Mouse (Mus musculus) lung, postnatal 10 days (tissue): ENCODE measurements around the gene Magi2.
"Not testable (repeated sequence)": the region's sequence is repeated elsewhere in the genome, so short reads cannot be mapped to it uniquely, and the experiment has no call there.

Source experiments
- DNase-seq: peaks from one replicate; pipeline ENCODE4 v3.0.0; 2021

Gene Magi2

DNA sequence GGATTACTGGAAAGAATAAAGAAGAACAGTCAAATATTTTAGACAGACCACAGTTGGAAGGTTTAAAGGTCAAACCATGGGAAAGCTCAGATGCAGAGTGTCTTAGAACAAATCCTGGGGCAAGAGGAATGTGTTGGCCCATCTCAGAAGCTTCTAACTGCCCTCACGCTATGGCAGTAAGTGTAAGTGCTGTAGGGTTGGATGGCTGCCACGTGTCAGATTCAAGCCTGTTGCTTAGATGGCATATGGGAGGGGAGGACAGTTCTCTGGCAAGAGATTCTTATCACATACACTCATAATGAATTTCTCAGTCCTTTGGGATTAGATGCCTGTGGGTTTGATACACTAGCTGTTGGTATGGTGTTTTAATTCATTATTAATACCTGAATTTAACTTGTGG lies 238.5 kb downstream of the Magi2 start:
- DNase-seq, result no peak

DNA sequence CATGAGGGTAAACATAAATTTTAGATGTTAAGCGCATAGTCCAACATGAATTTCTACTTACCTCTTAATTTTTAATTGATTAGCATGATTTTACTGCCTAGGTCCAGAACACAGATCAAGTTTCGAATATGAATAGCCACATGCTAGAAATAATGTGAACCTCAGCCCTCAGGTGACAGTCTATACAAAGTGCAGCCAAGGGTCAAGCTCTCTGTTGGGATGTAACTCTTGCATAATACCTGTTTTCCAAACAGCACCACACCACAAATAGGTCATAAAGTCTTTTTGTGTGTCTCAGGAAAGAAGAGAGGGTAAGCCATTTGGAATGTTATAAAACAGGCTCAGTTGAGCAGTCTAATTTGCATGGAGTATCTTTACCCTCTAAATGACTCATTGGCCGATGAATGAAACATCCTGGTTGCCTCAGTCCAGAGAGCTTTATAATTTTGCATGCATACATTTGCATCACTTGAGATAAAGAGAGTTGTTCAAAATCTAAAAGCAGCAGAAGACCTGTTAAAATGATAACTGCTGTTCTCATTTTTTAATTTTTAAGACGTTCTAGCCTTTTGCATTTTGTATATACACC lies 246.1 kb downstream of the Magi2 start:
- DNase-seq, result no peak

DNA sequence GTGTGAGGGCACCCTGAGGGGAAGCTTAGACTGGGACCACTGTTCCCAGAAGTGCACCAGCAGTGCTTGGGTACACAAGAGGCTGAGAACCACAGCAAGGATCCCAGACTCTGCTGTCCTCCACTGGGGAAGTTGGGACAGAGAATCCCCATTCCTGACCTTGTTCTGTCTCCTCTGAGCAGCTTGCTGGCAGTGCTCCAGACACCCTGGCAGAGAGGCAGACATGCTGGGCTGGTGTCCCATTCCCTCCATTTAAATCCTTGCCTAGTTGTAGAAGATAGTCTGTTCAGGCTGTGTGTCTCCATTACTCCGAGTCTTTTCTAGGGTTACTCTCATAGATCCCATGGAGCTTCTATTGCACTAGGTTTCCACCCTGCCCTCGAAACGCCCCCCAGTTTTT lies 256.1 kb downstream of the Magi2 start:
- peak; percentile 32 for DNase-seq

DNA sequence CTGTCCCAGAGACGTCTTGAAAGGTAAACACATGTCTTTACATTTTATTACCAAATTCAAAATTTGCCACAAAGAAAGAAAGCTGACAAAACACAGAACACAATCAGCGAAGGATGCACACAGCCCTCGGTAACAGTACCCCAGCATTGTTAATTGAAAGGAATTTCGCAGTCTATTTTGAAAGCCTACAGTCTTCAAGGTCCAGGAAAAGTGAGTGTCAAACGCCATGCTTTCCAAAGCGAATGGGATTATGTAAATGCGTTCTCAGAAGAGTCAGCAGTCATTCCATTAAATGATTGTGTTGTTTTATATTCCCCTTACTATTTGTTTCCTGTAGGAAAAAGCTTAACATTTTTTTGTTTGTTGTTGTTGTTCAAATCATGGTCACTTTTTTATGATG lies 261.1 kb downstream of the Magi2 start:
- no peak for DNase-seq

DNA sequence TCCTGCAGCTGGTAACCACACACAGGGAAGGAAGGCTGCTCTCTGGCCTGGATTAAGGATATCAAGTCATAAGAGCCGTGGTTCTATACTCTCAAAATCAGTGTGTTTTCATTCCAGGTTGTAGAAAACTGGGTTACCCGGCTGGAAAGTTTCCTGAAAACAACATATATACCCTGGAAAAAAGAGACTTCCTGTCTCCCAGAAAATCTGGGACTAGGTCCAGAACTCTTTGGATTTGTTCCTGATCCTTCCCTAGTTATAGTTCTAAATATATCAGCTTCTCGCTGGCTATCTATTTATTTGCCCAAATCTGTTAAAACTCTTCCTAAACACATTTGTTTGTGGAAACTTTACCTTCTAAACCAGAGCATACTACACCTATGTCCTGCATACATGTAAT lies 274.2 kb downstream of the Magi2 start:
- no peak for DNase-seq

DNA sequence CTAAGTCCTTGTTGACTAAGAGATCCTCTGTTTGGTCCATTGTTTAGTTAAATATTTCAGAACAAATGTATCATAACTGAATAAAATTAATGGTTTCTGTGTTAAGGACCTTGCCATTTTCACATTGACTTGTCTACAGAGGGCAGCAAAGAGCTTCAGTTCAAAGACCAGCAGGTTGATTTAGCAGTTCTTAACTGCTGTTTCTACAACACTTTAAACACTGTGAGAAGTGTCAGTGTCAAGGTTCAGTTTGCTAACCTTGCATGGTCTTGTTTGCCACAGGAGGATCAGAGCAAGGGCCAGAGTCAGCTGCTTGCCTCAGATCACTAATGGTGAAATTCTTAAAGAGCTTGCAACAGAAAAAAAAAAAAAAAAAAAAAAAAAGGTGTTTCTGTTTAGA lies 295.3 kb downstream of the Magi2 start:
- peak; percentile 18 for DNase-seq

DNA sequence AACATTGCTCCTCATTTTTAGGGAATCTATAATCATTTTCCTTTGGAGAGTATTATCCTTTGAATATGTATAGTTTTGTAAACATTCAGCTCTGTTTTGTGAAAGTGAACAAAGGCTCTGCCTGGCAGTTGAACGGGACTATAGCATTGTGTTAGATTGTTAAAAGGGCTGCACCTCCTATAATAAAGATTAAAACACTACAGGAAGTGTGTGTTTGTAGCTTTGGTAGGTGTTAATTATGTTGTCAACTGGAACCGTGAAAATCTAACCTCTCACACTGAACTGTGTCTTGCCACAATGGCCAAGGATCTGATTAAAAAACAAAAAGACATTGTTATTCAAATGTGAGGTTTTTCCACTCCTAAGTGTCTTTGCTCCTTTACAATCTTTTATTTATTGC lies 312.5 kb downstream of the Magi2 start:
- DNase-seq, result no peak

DNA sequence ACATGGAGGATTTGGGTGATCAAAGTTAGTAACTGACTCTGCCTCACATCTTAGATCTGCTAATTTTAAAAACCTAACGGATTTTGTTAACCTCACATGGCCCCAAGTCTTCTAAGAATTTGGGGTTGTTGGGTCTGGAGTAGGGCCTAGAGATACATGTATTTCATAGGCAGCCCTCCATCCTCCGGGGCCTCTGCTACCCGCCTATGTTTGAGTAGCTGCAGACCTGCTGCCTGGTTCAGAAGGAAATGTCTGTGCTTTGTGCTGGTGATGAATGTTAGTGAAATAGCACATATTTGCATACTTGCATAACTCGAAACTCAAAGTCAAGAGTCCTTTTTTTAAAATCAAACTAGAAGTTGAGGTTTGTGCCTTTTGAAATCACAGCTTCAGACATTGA lies 319.6 kb downstream of the Magi2 start:
- DNase-seq, result no peak

DNA sequence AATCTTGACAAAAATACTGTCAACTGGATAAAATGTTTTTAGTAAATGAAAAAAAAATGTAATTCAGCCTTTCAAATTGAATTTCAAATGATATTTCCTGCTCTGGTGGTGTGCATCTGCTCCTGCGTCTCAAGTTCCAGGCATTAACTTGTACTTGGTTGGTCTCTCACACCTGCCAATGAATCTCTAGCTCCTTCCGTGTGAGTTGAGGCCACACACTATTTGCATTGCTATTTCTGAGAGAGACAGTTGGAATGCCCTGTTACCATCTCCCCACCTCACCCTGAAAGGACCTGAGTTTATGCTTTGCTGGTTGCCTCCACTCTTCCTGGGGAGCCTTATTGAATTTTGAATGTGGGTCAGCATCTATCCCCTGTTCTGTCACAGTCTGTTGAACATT lies 320.1 kb downstream of the Magi2 start:
- no peak for DNase-seq

DNA sequence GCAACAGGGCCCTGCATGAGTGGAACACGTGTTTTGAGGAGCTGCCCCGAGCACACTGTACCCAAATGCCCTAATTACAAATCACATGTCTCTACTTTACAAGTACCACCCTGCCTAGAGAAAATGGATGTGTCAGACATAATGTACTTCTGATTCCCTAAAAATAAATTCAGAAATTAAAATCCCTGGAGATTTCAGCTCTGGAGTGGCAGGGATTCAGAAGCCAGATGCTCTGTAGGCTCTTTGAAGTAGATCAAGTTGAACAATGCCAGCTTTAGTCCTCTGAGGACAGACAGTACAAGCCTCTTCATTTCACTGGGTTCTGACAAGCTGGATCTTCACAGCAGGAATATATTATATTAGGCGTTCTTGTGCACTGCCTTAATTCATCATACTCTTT lies 326.7 kb downstream of the Magi2 start:
- DNase-seq, result no peak

DNA sequence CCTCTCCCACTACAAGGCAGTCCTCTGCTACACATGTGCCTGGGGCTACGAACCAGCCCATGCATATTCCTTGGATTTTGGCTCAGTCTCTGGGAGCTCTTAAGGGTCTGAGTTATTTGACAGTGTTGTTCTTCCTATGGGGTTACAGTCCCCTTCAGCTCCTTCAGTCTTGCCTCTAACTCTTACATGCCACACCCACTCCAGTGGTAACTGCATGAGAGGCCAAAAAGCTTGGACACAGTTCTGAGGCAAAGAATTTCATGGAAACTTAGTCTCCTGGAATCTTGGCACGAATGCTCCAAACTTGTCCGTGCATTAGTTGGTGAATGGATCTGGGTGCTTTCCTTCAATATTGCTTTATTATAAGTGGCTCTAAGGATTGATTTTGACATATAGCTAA lies 338.8 kb downstream of the Magi2 start:
- no peak for DNase-seq

DNA sequence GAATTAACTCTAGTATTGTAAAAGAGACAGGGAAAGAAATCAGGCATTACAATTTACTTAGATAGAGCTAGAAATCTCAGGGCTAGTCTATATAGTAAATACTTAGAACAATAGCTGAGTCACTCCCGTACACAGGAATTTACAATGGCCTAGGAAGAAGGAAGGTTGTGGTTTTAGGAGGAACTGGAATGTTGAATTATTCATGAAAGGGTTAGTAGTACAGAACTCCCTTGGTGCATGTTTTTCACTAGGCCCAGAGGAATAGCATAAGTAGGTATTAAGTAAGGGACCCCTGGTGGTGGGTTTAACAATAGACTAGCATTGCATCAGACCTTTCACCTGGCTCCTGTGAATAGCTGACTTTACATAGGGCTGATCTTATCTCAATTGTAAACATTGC lies 339.3 kb downstream of the Magi2 start:
- not testable (repeated sequence) for DNase-seq

DNA sequence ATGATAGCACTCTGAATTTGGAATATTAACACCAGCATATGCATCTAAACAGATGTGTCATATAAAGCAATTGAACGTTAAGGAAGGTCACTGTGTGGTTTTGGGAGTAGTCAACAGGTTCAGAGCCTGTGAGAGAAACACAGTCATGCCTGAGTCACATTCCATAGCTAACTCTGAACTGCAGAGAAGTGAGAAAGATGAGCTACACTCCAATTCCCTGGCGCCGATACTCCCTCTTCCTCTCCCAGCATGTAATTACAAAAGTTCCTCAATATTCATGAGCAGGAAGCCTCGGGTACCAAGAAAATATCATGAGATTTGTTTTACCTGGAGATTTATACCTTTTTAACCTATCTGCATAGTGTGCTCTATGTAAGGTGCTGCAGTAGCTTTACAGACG lies 380.9 kb downstream of the Magi2 start:
- DNase-seq, result no peak

DNA sequence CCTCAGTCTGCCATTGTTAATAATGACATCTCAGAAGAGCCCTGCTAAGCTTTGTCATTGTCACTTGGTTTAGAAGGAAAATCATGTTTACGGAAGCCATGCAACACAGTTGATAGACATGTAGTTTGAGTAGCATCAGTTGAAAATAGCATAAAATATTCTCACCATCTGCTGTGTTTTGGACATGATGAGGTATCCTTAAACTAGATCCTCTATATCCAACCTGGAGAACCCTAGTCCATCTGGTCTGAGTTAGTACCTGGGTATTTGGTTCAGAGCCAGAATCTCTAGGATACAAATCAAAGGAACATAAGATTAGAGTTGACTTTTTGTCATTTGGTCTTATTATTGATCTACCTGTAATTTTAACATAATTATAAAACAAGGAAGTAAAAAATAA lies 385.0 kb downstream of the Magi2 start:
- no peak for DNase-seq

DNA sequence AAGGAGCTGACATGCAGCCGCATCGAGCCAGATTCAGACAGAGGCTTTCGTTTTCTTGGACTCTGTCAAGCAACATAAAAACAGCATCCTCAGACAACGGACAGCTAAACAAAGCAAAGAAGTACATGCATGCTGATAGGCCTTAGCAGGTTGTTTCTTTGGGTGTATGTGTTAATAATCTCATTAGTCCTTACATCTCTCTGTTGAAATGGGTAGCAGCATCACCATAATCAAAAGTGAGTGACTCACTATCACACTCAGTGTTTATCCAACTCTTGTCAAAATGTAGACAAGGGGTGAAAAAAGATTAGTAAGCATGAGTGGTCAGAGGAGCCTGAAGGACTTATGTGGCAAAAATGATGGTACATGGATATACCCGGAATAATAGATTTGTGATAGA lies 394.8 kb downstream of the Magi2 start:
- DNase-seq, result no peak

DNA sequence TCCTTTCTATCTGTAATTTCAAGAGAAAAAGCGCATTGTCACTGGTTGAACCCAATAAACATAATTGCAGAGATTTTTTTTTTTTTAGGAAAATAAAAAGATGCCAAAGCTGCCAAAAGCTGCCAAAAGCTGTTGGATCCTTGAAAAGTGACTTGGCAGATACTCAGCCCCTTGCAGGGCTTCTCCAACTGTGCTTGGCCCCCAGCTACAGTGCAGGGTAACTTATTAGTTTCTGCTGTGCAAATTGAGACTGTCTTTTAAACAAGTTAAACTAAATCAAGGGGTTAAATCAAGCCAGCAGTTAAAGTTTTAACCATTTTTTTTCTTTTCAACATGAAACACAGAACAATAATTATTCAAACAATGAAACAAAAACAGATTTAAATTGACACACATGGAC lies 407.1 kb downstream of the Magi2 start:
- no peak for DNase-seq

DNA sequence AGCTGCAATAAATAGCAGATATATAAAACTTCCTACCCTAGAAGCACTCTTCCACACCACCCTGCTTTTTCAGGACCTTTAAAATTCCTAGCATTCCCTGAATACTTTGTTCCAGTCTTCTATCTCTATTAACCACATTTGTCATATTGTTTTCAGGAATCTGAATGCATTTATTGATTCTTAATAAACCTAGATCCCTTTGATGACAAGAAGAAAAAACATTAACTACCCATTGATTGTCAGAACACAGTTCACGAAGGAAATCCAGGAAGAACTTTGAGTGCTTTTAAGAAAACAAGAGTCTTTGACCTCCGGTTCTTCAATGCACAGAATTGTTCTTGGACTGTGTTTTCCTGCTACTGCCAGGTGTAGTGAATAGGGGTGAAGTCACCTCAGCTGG lies 411.0 kb downstream of the Magi2 start:
- no peak for DNase-seq

DNA sequence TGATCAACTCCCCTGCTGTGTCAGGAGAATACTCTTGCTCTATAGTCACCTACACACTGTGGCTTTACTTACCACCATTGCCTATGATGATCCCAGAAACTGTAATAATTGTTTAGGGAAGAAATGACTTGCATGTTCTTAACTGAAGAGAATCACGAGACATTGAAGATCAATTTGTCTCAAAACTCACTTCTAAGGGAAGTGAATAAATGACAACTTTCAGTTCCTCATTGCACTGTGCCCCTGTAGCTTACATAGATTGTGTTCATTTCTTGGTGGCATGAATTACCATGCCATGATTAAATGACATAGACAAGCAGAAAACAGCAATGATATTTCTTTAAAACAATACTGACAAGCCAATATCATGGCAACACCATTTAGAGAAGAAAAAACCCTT lies 429.1 kb downstream of the Magi2 start:
- DNase-seq, result no peak

DNA sequence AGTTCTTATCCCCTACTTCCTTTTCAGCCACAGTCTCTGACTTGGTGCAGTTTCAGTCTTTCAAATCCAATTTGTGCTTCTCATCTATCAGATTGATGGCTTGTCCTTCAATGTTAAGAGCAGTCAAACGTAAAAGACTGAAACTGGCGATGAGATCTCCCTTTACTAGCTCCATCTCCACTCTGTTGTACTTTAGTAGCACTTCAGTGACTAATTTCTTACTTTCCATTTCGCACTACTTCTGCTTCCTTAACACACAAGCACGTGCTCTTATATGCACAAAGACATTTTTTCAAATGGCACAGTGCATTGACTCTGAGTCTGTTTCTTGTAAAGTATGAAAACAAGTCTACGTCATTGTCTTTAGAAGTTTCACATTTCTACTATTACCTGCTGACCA lies 439.6 kb downstream of the Magi2 start:
- no peak for DNase-seq

DNA sequence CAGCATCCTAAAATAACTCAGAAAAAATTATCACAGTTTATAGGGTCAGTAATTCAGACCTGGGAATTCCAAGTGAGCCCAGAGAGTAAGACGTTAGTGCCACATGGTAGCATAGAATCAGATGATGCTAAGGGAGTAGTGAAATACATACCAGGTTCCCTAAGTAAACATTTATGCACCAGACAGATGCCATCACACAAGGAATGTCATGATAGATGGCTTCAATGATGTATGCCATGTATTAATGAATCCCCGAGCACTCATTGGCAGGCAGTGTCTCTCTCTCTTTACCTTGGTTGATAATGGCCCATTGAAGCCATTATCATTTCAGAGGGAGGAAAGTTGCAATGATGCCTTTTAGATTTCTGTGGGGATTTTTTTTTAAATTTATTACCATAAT lies 490.5 kb downstream of the Magi2 start:
- no peak for DNase-seq

DNA sequence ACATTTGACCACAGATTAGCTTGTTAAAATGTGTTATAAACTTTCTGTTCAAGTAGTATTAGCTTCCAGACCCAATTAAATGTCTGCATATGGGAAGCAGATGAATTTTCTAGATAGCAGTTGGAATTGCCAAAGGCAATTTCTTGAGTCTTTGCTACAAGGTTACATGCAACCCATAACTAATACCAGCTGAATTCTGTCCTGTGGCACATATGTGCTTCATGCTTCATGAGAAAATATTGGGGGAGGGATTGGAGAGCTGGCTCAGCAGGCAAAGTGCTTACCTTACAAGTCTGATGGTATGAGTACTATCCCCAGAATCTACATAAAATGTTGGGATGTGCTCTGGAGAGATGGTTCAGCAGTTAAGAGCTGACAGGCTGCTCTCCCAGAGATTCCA lies 499.4 kb downstream of the Magi2 start:
- no peak for DNase-seq

DNA sequence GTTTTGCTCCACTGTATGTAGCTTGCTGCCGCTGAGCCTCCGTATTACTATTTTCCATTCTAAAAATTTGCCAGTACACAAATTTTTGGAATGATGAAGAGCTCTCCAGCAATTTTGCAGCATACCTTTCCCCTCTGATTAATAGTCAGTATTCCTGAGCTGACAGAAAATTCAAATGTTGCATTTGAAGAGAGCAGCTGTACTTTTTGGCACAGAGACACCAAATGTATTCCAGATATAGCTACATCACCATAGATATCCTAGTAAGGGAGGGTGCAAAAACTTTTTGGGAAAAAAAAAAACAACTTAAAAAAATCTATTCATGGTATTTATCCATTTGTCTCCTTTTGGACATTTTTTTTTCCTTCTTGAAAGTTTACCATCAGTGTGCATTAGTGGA lies 518.5 kb downstream of the Magi2 start:
- no peak for DNase-seq

DNA sequence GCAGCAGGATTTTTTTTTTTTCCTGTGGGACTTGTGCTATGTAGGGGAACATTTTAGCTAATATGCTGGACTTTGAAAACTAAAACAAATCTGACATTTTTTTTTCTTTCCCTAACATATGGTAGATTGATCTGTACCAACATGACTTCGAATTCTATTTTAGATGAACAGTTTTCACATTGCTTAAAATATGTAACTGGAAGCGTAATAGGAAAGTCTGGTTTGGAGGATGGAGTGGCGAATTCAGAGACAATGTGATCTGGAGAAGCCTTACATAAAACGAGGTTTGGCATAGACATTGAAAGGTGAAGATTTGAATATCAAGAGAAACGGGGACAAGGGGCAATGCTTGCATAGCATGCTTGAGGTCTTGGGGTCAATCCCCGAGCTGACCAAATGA lies 519.1 kb downstream of the Magi2 start:
- DNase-seq, result no peak

DNA sequence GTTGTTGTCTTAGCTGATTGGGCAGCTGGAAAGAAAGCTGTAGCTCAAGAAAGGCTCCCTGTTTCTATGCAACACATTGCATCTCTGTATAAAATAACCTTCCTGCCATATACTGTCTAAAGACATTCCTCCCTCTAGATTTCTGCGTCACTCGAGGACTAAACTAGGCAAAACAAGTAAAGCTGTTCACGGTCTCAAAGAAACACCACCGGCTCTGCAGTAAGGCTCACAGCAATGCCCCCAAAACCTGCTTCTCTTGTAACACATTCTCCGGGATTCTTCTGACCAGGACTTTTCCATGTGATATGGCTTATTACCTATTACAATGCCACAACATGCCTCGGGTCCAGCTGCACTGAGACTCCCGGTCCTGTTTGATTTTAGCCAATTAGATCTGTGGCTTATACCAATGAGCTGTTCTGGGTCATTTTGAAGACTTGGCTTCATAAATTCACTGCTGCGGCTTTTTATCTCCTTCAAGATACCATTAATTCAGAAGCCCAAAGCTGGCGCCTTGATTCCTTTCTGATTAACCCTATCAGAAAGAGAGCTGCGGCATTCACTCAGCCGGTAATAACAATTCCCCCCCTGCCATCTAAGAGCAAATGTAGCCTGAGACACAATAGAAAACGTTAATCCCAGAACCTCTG lies 520.2 kb downstream of the Magi2 start:
- DNase-seq, result no peak

DNA sequence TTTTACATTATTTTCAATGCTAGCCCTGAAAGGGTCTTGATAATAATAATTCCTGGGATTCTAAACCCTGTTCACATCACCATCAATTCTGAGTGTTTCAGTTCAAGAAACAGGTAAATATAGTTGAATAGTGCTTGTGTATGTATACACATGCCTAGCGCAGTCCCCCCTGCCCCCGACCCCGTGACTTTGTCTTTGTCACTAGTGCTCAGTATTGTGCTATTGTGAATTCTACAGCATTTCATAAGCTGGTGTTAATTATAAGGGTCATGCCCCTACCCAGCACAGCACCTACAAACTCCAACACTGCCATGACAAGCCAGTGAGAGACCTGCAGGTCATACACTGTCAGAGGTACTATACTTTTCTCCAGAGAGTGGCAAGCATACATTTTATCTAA lies 520.8 kb downstream of the Magi2 start:
- no peak for DNase-seq

DNA sequence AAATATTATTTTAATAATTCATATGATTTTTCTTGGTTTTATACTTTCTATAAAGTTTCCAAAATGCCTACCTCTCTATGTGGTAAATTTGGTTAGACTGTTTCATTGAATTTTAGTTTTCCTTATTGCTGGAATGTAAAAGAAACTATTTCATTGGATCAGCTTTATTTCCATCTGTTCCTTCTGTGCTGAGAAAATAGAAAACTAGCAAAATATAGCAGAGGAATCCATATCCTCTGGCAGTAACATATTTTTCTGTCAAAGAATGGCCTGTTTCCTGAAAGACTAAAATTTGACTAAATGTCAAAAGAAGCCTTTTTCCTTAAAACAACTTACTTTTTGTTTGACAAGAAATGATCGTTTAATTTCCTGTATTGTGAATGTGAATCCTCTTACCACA lies 552.4 kb downstream of the Magi2 start:
- no peak for DNase-seq
